Mouse (Mus musculus): ENCODE measurements at regions not wholly inside any gene's neighbourhood (a gene's known extent, or its start where the extent isn't known, plus 50 kb on each side); places are given as distances from the start of the nearest gene placed in this dataset.

DNA sequence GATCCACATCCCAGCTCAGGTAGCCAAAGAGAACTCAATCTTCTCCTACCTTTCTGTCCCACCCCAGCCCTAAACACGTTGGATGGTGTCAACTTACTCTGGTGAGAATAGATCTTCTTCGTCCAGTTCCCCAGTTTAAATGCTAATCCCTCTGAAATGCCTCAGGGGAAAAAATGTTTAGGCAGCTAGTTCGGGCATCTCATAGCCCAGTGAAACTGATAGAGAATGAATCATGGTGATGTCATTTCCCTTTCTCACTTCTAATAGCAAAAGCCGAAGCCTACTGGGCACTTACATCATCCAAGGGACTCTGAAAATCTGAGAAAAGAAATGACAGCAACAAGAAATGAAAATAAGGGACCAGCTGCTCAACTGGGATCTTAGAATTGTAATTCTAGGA, 154.9 kb downstream of the Qdpr start:
- WGBS: 50% methylated on average over 4 of the region's 4 CpGs
- DNase-seq (ENCODE audit: low spot score): no peak
- no peak for TF ChIP-seq CTCF (IDR thresholded peaks at IDR 0.05; ENCODE audit: low read depth)
- Histone ChIP-seq H3K4me1 (replicated peaks; ENCODE audit: control insufficient read depth, insufficient read depth) (no peaks in the 10 kb centered on the region), H3K27ac (replicated peaks) (no peak overlapping the region), H3K4me3 (ENCODE audit: low read depth, low read length) (no peak overlapping the region), H3K9ac (ENCODE audit: low read length) (no peak overlapping the region), H3K9me3 (ENCODE audit: control insufficient read depth, low read length) (no peaks in the 10 kb centered on the region), H3K27me3 (ENCODE audit: control insufficient read depth, insufficient read depth, low read length) (no peaks in the 10 kb centered on the region), H3K36me3 (ENCODE audit: control insufficient read depth, insufficient read depth, low read length) (no peaks in the 10 kb centered on the region), H3K4me2 (replicated peaks; ENCODE audit: low read depth) (no peak overlapping the region)
- no peak for ATAC-seq (ENCODE audit: low FRiP score, low TSS enrichment)

DNA sequence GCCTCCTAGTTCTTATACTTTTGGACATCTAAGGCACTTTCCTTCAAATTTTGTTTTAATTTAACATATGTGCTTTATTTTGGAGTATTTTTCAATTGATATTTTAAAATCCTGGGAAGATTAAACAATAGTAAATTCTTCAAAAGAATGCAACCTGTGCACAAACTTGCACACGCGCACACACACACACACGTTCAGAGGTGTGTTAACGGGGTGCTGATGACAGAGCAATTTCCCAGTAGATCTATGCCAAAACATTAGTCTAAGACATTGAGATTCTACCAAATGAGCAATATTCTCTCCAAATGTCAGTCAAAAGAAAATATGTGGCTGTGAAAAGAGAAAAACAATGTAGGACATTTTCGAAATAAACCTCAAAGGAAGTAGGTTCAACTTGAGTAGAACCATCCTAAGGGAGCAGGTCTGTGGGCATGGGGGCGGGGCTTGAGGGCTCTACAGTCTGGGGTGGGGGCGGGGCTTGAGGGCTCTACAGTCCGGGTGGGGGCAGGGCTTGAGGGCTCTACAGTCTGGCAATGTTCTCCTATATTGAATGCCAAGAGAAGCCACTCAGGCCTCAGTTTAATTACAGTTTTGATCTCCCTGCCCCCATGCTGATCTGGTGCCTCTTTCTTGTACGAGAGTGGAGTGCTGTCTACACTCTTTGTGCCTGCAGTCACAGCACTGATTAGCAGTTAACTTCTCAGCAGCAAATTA, 157.0 kb downstream of the Qdpr start:
- Histone ChIP-seq H3K4me2 (replicated peaks; ENCODE audit: low read depth) (no peak overlapping the region), H3K27me3 (ENCODE audit: control insufficient read depth, insufficient read depth, low read length) (no peaks in the 10 kb centered on the region), H3K9ac (ENCODE audit: low read length) (no peak overlapping the region), H3K36me3 (ENCODE audit: control insufficient read depth, insufficient read depth, low read length) (no peaks in the 10 kb centered on the region), H3K4me1 (replicated peaks; ENCODE audit: control insufficient read depth, insufficient read depth) (no peaks in the 10 kb centered on the region), H3K4me3 (ENCODE audit: low read depth, low read length) (no peak overlapping the region), H3K27ac (replicated peaks) (no peak overlapping the region), H3K9me3 (ENCODE audit: control insufficient read depth, low read length) (no peaks in the 10 kb centered on the region)
- no peak for TF ChIP-seq CTCF (IDR thresholded peaks at IDR 0.05; ENCODE audit: low read depth)
- no peak for TF ChIP-seq EP300 (optimal IDR thresholded peaks at IDR 0.05)
- no peak for DNase-seq (ENCODE audit: low spot score)
- WGBS: 74% methylated on average over 9 of the region's 9 CpGs
- no peak for ATAC-seq (ENCODE audit: low FRiP score, low TSS enrichment)

DNA sequence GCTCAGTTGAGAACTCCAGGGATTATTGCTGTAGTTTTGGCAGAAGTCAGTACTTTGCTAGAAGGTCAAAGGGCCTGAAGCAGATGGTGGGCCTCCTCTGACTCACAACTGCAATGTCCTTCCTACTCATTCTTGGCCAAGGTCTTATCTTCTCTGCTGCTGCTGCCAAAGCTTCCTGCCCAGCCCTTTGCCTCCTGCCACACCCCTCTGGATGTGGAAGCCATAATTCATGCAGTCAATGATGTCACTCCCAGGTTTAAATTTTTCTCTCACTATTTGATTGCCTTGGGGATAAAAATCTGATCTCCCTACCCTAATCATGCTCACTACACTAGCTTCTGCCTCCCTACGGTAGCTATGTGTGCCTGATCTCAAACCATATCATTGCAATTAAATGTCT, 157.7 kb downstream of the Qdpr start:
- Histone ChIP-seq H3K4me2 (replicated peaks; ENCODE audit: low read depth) (no peak overlapping the region), H3K27me3 (ENCODE audit: control insufficient read depth, insufficient read depth, low read length) (no peaks in the 10 kb centered on the region), H3K4me3 (ENCODE audit: low read depth, low read length) (no peak overlapping the region), H3K9me3 (ENCODE audit: control insufficient read depth, low read length) (no peaks in the 10 kb centered on the region), H3K27ac (replicated peaks) (no peak overlapping the region), H3K4me1 (replicated peaks; ENCODE audit: control insufficient read depth, insufficient read depth) (no peaks in the 10 kb centered on the region), H3K9ac (ENCODE audit: low read length) (no peak overlapping the region), H3K36me3 (ENCODE audit: control insufficient read depth, insufficient read depth, low read length) (no peaks in the 10 kb centered on the region)
- no peak for TF ChIP-seq CTCF (IDR thresholded peaks at IDR 0.05; ENCODE audit: low read depth)
- TF ChIP-seq EP300 (optimal IDR thresholded peaks at IDR 0.05): no peak
- 61% methylated on average over 1 of the region's 1 CpGs for whole genome bisulfite sequencing
- ATAC-seq (ENCODE audit: low FRiP score, low TSS enrichment): peak; percentile 70; the same call in 1 of the 2 replicates
- DNase-seq (ENCODE audit: low spot score): peak; percentile 23

- Histone ChIP-seq H3K4me1 (replicated peaks; ENCODE audit: control insufficient read depth, insufficient read depth) (no peaks in the 10 kb centered on the region), H3K4me2 (replicated peaks; ENCODE audit: low read depth) (no peak overlapping the region), H3K36me3 (ENCODE audit: control insufficient read depth, insufficient read depth, low read length) (no peaks in the 10 kb centered on the region), H3K9ac (ENCODE audit: low read length) (no peak overlapping the region), H3K4me3 (ENCODE audit: low read depth, low read length) (no peak overlapping the region), H3K9me3 (ENCODE audit: control insufficient read depth, low read length) (no peaks in the 10 kb centered on the region), H3K27ac (replicated peaks) (no peak overlapping the region), H3K27me3 (ENCODE audit: control insufficient read depth, insufficient read depth, low read length) (no peaks in the 10 kb centered on the region)
- DNase-seq (ENCODE audit: low spot score) (no peak), ATAC-seq (ENCODE audit: low FRiP score, low TSS enrichment) (no peak)
- 88% methylated on average over 1 of the region's 1 CpGs for WGBS
- TF ChIP-seq CTCF (IDR thresholded peaks at IDR 0.05; ENCODE audit: low read depth) (no peak), EP300 (optimal IDR thresholded peaks at IDR 0.05) (no peak)
These were observed 158.3 kb downstream of the Qdpr start for GRCm38 (mm10) chr5:45291752-45292151.

DNA sequence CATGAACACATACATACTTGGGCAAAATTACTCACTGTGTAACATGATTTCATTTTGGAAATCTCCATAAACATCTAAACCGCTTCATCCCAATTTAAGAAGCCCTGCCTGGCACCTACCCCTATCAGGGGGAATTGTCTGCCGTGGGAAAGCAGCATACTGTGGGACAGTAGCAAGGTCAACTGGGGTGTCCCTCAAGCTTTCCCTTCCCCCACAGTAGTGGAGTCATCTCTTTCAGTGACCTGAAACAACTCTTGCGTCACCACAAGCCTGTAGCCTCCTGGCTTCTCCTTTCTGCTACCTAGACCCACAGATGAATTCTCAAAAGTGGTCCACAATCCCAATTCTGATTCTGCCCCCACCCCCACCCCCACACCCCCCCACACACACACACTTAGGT, 158.8 kb downstream of the Qdpr start:
- Histone ChIP-seq H3K4me2 (replicated peaks; ENCODE audit: low read depth) (no peak overlapping the region), H3K27me3 (ENCODE audit: control insufficient read depth, insufficient read depth, low read length) (no peaks in the 10 kb centered on the region), H3K4me3 (ENCODE audit: low read depth, low read length) (no peak overlapping the region), H3K9me3 (ENCODE audit: control insufficient read depth, low read length) (no peaks in the 10 kb centered on the region), H3K27ac (replicated peaks) (no peak overlapping the region), H3K4me1 (replicated peaks; ENCODE audit: control insufficient read depth, insufficient read depth) (no peaks in the 10 kb centered on the region), H3K9ac (ENCODE audit: low read length) (no peak overlapping the region), H3K36me3 (ENCODE audit: control insufficient read depth, insufficient read depth, low read length) (no peaks in the 10 kb centered on the region)
- DNase-seq (ENCODE audit: low spot score): no peak
- no peak for TF ChIP-seq EP300 (optimal IDR thresholded peaks at IDR 0.05)
- TF ChIP-seq CTCF (IDR thresholded peaks at IDR 0.05; ENCODE audit: low read depth): no peak
- WGBS: 90% methylated on average over 3 of the region's 3 CpGs
- ATAC-seq (ENCODE audit: low FRiP score, low TSS enrichment): no peak

- no peak overlapping the region for H3K27ac ChIP-seq (replicated peaks)
- H3K36me3 ChIP-seq (ENCODE audit: control insufficient read depth, insufficient read depth, low read length): no peaks in the 10 kb centered on the region
- no peak overlapping the region for H3K9ac ChIP-seq (ENCODE audit: low read length)
- H3K27me3 ChIP-seq (ENCODE audit: control insufficient read depth, insufficient read depth, low read length): no peaks in the 10 kb centered on the region
- H3K4me3 ChIP-seq (ENCODE audit: low read depth, low read length): no peak overlapping the region
- H3K4me1 ChIP-seq (replicated peaks; ENCODE audit: control insufficient read depth, insufficient read depth): no peaks in the 10 kb centered on the region
- TF ChIP-seq CTCF (IDR thresholded peaks at IDR 0.05; ENCODE audit: low read depth): no peak
- TF ChIP-seq EP300 (optimal IDR thresholded peaks at IDR 0.05): no peak
- 89% methylated on average over 8 of the region's 8 CpGs for WGBS
- no peak overlapping the region for H3K4me2 ChIP-seq (replicated peaks; ENCODE audit: low read depth)
- no peak for DNase-seq (ENCODE audit: low spot score)
- no peaks in the 10 kb centered on the region for H3K9me3 ChIP-seq (ENCODE audit: control insufficient read depth, low read length)
- no peak for ATAC-seq (ENCODE audit: low FRiP score, low TSS enrichment)
These were observed 163.6 kb downstream of the Qdpr start for GRCm38 (mm10) chr5:45286454-45286853.

All from stomach, postnatal 0 days (tissue).